8 mouse cellular contexts compared by ENCODE assay signal in the genomic region with DNA sequence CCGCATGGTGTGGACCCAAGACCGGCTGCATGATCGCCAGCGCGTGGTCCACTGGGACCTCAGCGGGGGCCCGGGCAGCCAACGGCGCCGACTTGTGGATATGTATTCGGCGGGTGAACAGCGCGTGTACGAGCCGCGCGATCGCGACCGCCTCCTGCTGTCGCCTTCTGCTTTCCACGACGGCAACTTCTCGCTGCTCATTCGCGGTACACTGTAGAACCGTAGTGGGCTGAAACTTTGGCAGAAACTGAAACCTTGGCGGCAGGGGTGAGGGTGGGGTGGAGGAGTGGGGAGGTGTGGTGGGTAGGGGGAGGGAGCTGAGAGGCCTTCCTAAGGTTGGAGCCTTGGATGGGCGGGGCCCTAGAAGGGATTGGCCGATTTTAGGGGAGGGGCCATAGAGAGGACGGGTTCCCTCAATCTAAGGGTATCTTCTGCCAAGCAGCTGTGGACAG. TPM values are rescaled to one million over a fixed set of nuclear protein-coding genes. Genes with fewer than 3 reads are reported as not detected.
DNase-seq lines count a peak whose midpoint lies in the region; ATAC-seq and TF ChIP-seq lines count a peak whose summit lies in the region.

No protein-coding gene starts in this region.

- no peak for TF ChIP-seq EP300 in liver, embryonic 14.5 days (IDR thresholded peaks at IDR 0.05; ENCODE audit: low read depth)

- under 1% methylated on average over 32 of the region's 32 CpGs for WGBS in liver, embryonic 14.5 days (ENCODE audit: insufficient replicate concordance)

- H3K27ac ChIP-seq in liver, embryonic 14.5 days, result no peak overlapping the region

- peak; percentile 60 for TF ChIP-seq CTCF in liver, embryonic 14.5 days (IDR thresholded peaks at IDR 0.05; ENCODE audit: low read depth)

- H3K4me2 ChIP-seq in liver, embryonic 14.5 days (ENCODE audit: low read depth), result peak overlapping the region; percentile 84

- peak; percentile 84 for ATAC-seq in liver, embryonic 14.5 days (ENCODE audit: insufficient read depth)

- peaks cover 6% of the 10 kb centered on the region for H3K27me3 ChIP-seq in liver, embryonic 14.5 days (ENCODE audit: control insufficient read depth, insufficient read depth, low read length)

- H3K4me1 ChIP-seq in liver, embryonic 14.5 days (replicated peaks; ENCODE audit: control insufficient read depth in 2 of 2, insufficient read depth in 2 of 2, low read length in 1 of 2), result peaks cover 3 to 10% of the 10 kb centered on the region in 2 experiments; a peak in 3 of 4 replicates

- no peaks in the 10 kb centered on the region for H3K36me3 ChIP-seq in liver, embryonic 14.5 days (replicated peaks; ENCODE audit: control insufficient read depth, insufficient read depth, low read depth)

- peak overlapping the region; percentile 57 to 60 for H3K4me3 ChIP-seq in liver, embryonic 14.5 days (ENCODE audit: insufficient read depth in 1 of 2, low read depth in 2 of 2, low read length in 2 of 2)

- peak; percentile 41 for DNase-seq in layer of hippocampus, adult 9-11 months
- no peak for DNase-seq in layer of hippocampus, adult 18-20 months (ENCODE audit: low spot score in 2 of 2)
- peak; percentile 61 for DNase-seq in cerebellum, adult 9-11 months
- DNase-seq in gastrocnemius, postnatal 10 days, result peak; percentile 69
- DNase-seq in induced T-regulatory cell, adult 2 months (ENCODE audit: low read depth), result peak; percentile 91
- peak; percentile 49 to 58 (median 51) for DNase-seq in liver, embryonic 14.5 days (ENCODE audit: low read depth in 3 of 3, low spot score in 3 of 3)
- DNase-seq in naive thymus-derived CD4-positive, alpha-beta T cell, adult 2 months (ENCODE audit: low read depth), result peak; percentile 86
- peak; percentile 57 to 66 for DNase-seq in thymus, postnatal 10 days (ENCODE audit: low spot score in 2 of 2)

- no peaks in the 10 kb centered on the region for H3K9me3 ChIP-seq in liver, embryonic 14.5 days (ENCODE audit: control insufficient read depth, low read length)

- peak overlapping the region; percentile 54 for H3K9ac ChIP-seq in liver, embryonic 14.5 days (replicated peaks)

RNA-seq across cellular contexts. Expression of gene Mxra8, which starts 1.5 kb away (rescaled TPM):
- 1 to 10 TPM; 5.6 to 6.9 TPM for total RNA-seq in layer of hippocampus, adult 18-20 months (2021)
- 100 to 1,000 TPM; 112 to 136 TPM for total RNA-seq in gastrocnemius, postnatal 10 days (2021)
- polyA plus RNA-seq in liver, embryonic 14.5 days (2012; rRNA removed), result 5.4 and 6.2 TPM in 2 replicates
- polyA plus RNA-seq in liver, embryonic 14.5 days (2014; fragmentation: Nextera tagmentation; extraction: Ambion mirVana), result 3.9 and 4.9 TPM in 2 replicates

RNA-seq across cellular contexts. Expression of gene Dvl1, which starts 6.2 kb away (rescaled TPM):
- total RNA-seq in layer of hippocampus, adult 18-20 months (2021), result 10 to 100 TPM; 85.4 to 86.9 TPM
- total RNA-seq in gastrocnemius, postnatal 10 days (2021), result 10 to 100 TPM; 96.4 to 99.6 TPM
- 20.9 and 24.5 TPM in 2 replicates for polyA plus RNA-seq in liver, embryonic 14.5 days (2012; rRNA removed)
- 2.8 and 3.9 TPM in 2 replicates for polyA plus RNA-seq in liver, embryonic 14.5 days (2014; fragmentation: Nextera tagmentation; extraction: Ambion mirVana)

RNA-seq across cellular contexts. Expression of gene Aurkaip1, which starts 10.0 kb away (rescaled TPM):
- 100 to 1,000 TPM in 1 of 2 experiments, 10 to 100 TPM in 1; 97.4 to 106 TPM for total RNA-seq in layer of hippocampus, adult 18-20 months (2021)
- total RNA-seq in gastrocnemius, postnatal 10 days (2021), result 10 to 100 TPM; 85.0 to 93.2 TPM
- 67.4 and 77.0 TPM in 2 replicates for polyA plus RNA-seq in liver, embryonic 14.5 days (2012; rRNA removed)
- 117 and 120 TPM in 2 replicates for polyA plus RNA-seq in liver, embryonic 14.5 days (2014; fragmentation: Nextera tagmentation; extraction: Ambion mirVana)

RNA-seq across cellular contexts. Expression of gene Tas1r3, which starts 22.1 kb away (rescaled TPM):
- total RNA-seq in layer of hippocampus, adult 18-20 months (2021), result under 1 TPM; 0.30 to 0.35 TPM
- under 1 TPM; 0.11 to 0.26 TPM for total RNA-seq in gastrocnemius, postnatal 10 days (2021)
- 0.08 and 0.09 TPM in 2 replicates for polyA plus RNA-seq in liver, embryonic 14.5 days (2012; rRNA removed)
- polyA plus RNA-seq in liver, embryonic 14.5 days (2014; fragmentation: Nextera tagmentation; extraction: Ambion mirVana), result 0.04 and 0.06 TPM in 2 replicates

RNA-seq across cellular contexts. Expression of gene Cptp, which starts 28.2 kb away (rescaled TPM):
- 10 to 100 TPM; 31.9 to 33.2 TPM for total RNA-seq in layer of hippocampus, adult 18-20 months (2021)
- total RNA-seq in gastrocnemius, postnatal 10 days (2021), result 10 to 100 TPM; 13.6 to 20.5 TPM
- 5.6 and 6.6 TPM in 2 replicates for polyA plus RNA-seq in liver, embryonic 14.5 days (2012; rRNA removed)
- 7.6 and 9.4 TPM in 2 replicates for polyA plus RNA-seq in liver, embryonic 14.5 days (2014; fragmentation: Nextera tagmentation; extraction: Ambion mirVana)

Comparison
In these comparisons a context has a peak if more than half of its experiments do, and no peak if none do; other contexts are left out.
1. DNase-seq: peak in layer of hippocampus, adult 9-11 months (single experiment), cerebellum, adult 9-11 months (single experiment), gastrocnemius, postnatal 10 days (single experiment), induced T-regulatory cell, adult 2 months (single experiment), liver, embryonic 14.5 days (3 of 3), naive thymus-derived CD4-positive, alpha-beta T cell, adult 2 months (single experiment) and thymus, postnatal 10 days (2 of 2); none in layer of hippocampus, adult 18-20 months (0 of 2).
2. RNA of gene Mxra8, which starts 1.5 kb away (total RNA-seq): 112 to 136 TPM in gastrocnemius, postnatal 10 days; 5.6 to 6.9 TPM in layer of hippocampus, adult 18-20 months; every median in the first group is over 10 times any median in the second.